Mouse (Mus musculus): ENCODE measurements at regions not wholly inside any gene's neighbourhood (a gene's known extent, or its start where the extent isn't known, plus 50 kb on each side); places are given as distances from the start of the nearest gene placed in this dataset.
A peak's percentile ranks its signal among the peaks of the same experiment; 100 is the strongest.

- TF ChIP-seq MAFK (IDR thresholded peaks at IDR 0.05; ENCODE audit: insufficient read depth, low read depth, low read length) (peak; percentile 83), CHD2 (IDR thresholded peaks at IDR 0.05; ENCODE audit: low read depth, low read length) (no peak), ZC3H11A (IDR thresholded peaks at IDR 0.05; ENCODE audit: borderline replicate concordance, low read depth, low read length) (no peak), HCFC1 (IDR thresholded peaks at IDR 0.05; ENCODE audit: borderline replicate concordance, insufficient read depth, low read length) (no peak), ZNF384 (IDR thresholded peaks at IDR 0.05; ENCODE audit: low read depth, low read length) (no peak)
Measured at GRCm38 (mm10) chr14:62037917-62038316, 254.5 kb upstream of the Rnaseh2b start.

Measured in ES-E14 (cell line).